Mouse (Mus musculus) ES-Bruce4 (cell line): ENCODE measurements around the gene Celf5.

Experiments used
- CTCF ChIP-seq: IDR thresholded peaks from one replicate; pipeline ENCODE4 v1.8.1; 2011; ENCODE audit warnings: low read depth, low read length
- POLR2A ChIP-seq: IDR thresholded peaks from one replicate; pipeline ENCODE4 v1.8.1; 2011; ENCODE audit warnings: low read length; ENCODE audit not compliant: insufficient read depth

- TF ChIP-seq CTCF (peak; percentile 35), POLR2A (no peak)
Observed at GRCm38 (mm10) chr10:81485060-81485449, 2.5 kb upstream of the Celf5 start.
